Mouse (Mus musculus): ENCODE measurements around the gene Scd1. TPM values are rescaled to one million over a fixed set of nuclear protein-coding genes. Genes with fewer than 3 reads are reported as not detected.

Gene Scd1
- total RNA-seq, 2 experiments from 2014 or later: 2,304 to 4,221 TPM

DNA sequence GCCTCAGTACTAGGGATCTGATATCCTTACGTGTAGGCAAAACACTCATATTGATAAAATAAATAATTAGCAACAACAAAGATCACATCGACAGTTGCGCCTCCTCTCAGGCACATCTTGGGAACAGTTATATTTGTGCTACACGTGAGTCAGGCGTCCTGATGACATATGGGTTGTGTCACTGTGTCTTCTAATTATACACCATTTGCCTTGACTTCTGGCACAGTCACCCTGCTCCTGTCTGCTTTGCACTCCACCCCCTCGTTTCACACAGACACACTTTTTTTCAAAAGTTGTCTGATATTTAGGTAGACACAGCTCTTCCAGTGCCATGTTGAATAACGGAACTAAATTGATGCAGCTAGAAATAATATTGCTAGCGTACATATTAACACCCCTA, 43.6 kb downstream of the Scd1 start:
- DNase-seq: peak in 1 of 2 experiments; percentile 21

DNA sequence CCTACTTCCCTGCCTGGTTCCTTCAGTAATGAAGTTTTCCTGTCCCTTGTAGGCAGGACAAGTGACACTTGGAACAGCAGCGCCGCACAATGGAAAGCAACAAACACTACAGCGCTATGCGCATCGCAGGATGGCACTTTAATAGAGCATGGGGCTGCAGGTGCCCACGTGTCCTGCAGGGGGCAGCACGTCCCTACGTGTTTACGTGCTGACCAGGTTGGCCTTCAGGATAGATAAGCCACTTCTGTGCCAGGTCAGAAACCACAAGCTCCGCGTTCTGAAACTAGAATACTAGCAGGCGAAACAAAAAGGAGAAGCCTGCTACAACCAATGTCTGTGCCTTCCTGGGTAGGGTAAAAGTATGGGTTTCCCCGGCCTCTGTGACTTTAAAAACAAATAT, 44.1 kb downstream of the Scd1 start:
- DNase-seq: peak; percentile 86 to 89

DNA sequence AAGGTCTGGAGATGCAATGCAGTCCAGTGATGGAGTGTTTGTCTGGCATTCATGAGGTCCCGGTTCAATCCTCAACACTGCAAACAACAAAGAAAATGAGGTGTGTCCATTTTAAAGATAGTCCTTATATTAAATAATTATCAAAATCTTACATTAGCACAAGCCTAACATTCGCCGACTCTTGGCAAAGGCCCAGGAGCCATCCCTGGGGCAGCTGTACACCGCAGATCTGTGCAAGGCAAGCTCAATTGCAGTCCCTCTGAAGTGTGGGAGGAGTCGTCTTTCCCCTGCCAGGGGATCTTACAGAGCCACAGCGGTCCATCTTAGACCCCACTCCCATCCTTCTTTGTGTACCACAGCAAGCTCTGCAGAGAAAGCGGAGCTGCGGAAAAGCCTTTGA, 49.0 kb downstream of the Scd1 start:
- DNase-seq: peak in 1 of 2 experiments; percentile 10

DNA sequence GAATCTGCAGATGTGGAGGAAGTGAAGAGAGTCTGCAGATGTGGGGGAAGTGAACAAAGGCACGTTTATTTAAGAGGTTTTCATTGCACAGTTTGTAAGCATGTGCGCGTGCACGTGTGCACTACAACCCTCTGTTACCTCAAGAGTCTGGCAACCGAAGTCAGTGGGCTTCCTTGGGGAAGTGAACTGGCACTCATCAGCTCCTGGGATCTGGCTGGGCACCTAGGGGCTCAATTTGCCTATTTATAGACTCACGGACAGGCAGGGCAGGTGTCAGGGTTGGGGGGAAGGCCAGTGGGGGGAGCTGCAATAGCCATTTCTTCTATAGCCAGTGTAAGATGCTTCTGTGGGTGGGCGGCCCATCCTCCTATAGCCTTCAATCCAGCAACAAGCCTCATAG, 55.9 kb downstream of the Scd1 start:
- DNase-seq: no peak

DNA sequence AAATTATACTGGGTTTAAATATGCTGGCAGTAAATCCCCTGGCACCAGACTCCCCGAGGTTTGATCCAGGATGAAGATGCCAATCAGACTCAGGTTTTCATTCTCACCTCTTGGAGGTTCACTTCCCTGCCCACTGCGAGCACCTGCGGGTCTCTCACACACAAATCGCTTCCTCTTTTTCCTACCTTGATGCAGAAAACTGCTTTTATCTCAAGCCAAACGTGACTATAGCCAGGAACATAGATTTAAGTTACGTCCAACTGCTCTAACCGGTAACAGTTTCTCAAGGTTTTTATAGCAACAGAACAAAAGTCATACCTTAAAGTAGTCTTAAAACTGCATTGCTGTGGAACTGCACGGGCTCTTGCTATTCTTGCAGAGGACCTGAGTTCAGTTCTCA, 58.0 kb downstream of the Scd1 start:
- DNase-seq: no peak

Other genes with a start within 250 kb of the Scd1 start
- gene Pkd2l1, start 215.4 kb downstream of the Scd1 start, total RNA-seq (2021): not detected
- under 1 TPM; 0.16 to 0.83 TPM for gene Scd3, start 204.6 kb downstream of the Scd1 start, total RNA-seq (2021)
- gene Scd2, start 114.2 kb downstream of the Scd1 start, total RNA-seq (2021): 100 to 1,000 TPM; 596 to 993 TPM
- 1 to 10 TPM; 5.1 to 8.5 TPM for gene Scd4, start 74.8 kb downstream of the Scd1 start, total RNA-seq (2021)
- gene Wnt8b, start 85.6 kb upstream of the Scd1 start, total RNA-seq (2021): under 1 TPM; 0.13 to 0.20 TPM
- gene Sec31b, start 138.0 kb upstream of the Scd1 start, total RNA-seq (2021): 1 to 10 TPM; 4.0 to 4.9 TPM
- gene Gm20538, start 145.0 kb upstream of the Scd1 start, total RNA-seq (2021): not detected
- 100 to 1,000 TPM; 628 to 645 TPM for gene Ndufb8, start 147.6 kb upstream of the Scd1 start, total RNA-seq (2021)
- 10 to 100 TPM; 27.9 to 28.7 TPM for gene Hif1an, start 155.0 kb upstream of the Scd1 start, total RNA-seq (2021)